Mouse (Mus musculus): ENCODE results near the gene Brd4.

DNA sequence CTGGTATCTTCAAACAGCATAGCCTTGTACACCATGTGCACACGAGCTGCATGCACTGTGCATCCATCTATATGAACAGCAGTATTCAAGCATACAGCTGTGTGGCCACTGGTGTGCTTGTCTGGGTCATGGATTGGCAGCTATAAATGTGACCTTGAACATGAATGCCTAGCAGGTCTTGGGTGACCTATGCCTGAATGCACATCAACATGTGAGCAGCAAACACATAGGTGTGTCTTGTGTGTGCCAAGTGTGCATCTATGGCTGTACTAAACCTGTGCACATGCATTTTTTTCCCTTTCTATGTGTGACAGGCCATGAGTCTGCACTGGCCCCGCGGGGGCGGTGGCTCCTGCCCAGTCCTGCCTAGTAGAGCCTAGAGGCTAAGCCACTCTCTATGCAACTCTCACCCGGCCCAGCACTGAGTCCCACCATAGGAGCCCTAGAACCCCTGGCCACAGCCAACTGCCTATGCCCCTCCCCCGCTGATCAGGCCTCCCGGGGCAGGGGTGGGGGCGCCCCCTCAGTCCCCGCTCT is 119.2 kb downstream of the Brd4 start:
- no peak for TF ChIP-seq CTCF (IDR thresholded peaks at IDR 0.05; ENCODE audit: extremely low read depth, insufficient read length, insufficient replicate concordance, low read depth, low read length)
- TF ChIP-seq POLR2A (IDR thresholded peaks at IDR 0.05; ENCODE audit: low read depth, low read length): no peak
